Mouse (Mus musculus) layer of hippocampus, adult 18-20 months (tissue): ENCODE measurements around the gene Ly6g5b. TPM values are rescaled to one million over a fixed set of nuclear protein-coding genes. Genes with fewer than 3 reads are reported as not detected.
"Not testable (repeated sequence)": the region's sequence is repeated elsewhere in the genome, so short reads cannot be mapped to it uniquely, and the experiment has no call there.

Source experiments
- DNase-seq, 2 experiments: peaks; one replicate each; pipeline ENCODE4 v3.0.0; 2022; ENCODE audit warnings: low spot score in 2 of 2
- total RNA-seq, 2 experiments: library from RNA; stranded (reverse); gene quantifications; 2 replicates each; pipeline ENCODE4 v1.2.3; 2021

The Ly6g5b gene
- total RNA-seq, 2 experiments from 2014 or later: 0.30 to 0.56 TPM

DNA sequence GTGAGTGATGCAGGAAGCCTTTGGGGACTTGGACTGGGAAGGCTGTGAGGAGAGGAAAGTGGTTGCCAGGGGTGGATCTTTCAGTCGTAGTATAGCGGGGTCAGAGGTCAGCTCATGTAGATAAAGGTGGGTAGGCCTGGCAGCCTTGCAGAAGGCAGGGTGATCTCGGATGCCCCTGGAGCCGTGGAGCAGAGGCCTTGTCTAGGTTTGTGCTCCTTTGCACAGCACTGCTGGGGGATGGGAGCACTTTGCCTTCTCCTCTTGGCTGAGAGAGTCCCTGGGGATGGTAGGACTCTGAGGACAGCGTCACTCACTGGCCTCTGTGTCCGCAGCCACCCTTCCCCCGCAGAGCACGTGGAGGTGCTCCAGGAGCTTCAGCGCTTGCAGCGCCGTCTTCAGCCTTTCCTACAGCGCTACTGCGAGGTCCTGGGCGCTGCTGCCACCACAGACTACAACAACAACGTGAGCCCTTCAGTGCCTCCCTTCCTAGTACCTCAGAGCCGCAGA, 25.3 kb upstream of the Ly6g5b start:
- no peak for DNase-seq

DNA sequence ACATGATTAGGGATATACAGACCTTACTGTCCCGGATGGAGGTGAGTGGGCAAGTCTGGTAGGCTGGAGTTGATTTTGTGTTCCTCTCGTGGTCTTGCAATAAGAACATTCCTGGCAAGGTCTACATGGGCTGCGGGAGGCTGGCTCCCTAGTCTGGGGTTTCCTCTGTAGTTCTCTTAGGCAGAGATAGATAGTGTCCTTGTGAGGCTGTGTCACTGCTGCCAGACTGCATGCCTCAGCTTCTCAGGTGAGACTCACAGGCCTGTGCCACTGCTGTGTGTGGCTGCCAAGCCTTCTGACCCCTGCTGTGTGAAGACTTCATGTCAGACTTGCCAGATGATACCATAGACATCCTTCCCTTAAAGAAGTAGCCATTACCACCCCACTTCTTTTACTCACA, 24.0 kb upstream of the Ly6g5b start:
- DNase-seq: no peak

DNA sequence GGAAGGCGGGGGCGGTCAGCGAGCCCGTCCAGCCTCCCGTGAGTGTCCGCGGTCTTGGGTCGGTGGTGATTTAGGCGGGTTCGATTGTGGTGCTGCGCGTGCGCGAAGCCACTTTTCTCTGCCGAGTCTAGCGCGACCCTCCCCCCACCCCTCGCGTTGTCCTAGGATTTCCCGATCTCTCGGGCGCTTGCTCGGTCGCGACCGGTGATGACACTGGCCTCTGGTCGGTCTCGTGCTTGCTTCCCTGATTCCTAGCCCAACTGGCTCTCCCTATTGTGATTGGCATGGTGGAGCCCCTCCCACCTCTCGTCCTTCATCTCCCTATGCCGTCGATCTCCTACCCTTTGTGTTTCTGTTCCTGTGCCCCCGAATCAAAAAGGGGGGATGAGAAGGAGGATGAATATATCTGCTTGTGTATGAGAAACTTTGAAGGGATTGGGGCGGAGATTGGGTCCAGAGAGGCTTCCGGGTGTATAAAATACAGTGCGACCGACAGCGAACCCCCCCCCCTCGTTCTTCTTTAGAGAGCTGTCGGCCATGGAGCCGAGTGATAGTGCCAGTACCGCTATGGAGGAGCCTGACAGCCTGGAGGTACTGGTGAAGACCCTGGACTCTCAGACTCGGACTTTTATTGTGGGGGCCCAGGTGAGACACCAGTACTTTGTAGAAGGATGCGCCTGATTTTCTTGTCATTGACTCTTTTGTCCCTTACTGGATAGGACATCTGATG, 20.5 kb upstream of the Ly6g5b start:
- no peak for DNase-seq

DNA sequence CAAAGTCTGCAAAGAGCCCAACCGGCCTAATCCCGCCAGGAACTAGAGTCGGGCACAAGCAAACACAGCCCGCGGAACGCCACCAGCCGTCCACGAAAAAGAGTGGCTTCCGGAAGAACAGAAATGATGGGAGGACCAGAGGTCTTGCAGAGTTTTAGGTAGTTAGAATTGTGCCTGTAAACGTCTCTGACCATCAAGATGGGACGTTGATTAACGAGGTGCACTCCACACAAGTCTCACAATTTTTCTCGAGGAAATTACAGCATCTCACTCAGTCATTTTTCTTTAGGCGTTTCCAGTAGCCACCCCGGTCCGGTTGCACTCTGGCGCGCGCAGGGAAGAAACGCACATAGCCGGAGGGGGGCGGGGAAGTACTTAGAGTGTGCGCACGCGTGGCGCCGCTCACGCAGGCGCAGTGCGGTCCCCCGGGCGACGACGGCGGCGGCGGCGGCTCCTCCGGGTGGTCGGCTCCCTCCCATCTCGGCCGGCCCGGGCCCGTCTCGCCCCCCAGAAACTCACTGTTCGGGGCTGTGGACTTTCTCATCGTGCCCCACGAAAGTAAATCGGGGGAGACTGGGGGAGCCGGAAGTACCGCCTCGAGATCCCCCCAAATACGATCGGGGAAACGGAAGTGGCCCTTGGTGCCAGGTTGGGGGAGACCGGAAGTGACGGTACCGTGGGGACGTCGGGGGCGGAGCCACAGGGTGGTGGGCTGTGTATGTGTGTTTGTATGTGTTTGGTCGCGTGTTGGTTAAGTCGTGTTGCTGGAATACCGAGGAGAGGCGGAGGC, 19.8 kb upstream of the Ly6g5b start, which contains the start of gene Bag6:
Gene Bag6, plus strand, starts transcription at position 378 of the 790 bp plus-strand sequence.
- peak; percentile 92 to 96 for DNase-seq

DNA sequence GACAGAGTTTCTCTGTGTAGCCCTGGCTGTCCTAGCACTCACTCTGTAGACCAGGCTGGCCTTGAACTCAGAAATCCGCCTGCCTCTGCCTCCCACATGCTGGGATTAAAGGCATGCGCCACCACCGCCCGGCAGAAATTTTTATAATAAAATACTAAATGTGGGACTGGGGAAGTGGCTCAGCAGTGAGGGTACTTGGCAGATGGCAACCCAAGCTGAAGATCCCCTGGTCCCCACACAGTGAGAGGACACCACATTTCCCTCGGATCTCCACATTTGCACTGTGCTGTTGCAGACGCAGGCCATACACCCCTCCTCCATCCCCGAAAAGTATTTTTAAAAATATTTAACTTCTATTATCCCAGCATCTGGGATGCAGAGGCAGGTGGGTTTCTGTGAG, 18.3 kb upstream of the Ly6g5b start:
- no peak for DNase-seq

DNA sequence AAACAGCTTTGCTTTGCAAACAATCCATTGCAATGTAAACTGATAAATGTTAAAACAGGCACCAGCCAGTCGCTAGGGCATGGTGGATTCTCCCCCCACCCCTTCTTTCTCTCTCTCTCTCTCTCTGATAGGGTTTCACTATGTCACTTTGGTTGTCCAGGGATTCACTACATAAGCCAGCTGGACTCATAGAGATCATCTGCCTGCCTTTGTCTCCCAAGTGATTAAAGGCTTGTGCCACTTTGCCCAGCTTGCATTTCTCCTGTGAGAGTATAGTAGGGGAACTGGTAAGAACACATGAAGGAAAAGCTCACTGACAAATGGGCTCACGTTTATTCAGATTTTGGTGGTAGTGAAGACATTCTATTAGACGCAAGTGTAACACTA, 16.9 kb upstream of the Ly6g5b start:
- no peak for DNase-seq

DNA sequence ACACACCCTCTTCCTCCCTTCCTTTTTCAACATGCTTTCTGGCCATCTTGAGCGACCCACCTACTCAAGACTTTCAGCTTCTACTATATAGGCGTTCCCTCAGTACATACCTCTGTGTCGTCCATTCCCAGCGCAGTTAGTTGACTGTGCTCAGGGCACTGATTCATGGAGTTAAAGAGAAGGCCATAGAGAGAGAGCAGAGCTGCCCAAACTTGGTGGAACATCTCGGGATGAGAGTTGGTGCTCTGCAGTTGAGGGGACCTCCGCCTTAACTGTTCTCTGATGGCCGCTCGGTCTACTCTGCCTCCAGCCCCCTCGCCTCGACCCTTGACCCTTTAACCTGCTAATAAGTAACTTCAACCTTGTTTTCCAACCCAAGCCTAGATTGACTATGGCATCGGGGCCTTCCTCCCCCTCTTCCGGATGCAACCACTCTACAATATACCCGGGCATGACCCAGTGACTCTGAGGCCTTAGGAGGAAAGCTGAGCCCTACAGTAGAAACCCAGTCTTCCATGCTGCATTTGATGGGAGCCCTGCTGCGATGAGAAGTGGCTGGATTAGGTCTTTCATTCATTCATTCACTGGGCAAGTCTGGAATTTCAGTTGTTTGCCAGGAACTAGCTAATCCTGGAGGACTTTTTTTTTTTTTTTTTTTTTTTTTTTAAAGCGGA, 16.4 kb upstream of the Ly6g5b start, which contains the start of gene Apom:
Gene Apom, minus strand, starts transcription at position 551 of the 674 bp plus-strand sequence.
- DNase-seq: no peak

DNA sequence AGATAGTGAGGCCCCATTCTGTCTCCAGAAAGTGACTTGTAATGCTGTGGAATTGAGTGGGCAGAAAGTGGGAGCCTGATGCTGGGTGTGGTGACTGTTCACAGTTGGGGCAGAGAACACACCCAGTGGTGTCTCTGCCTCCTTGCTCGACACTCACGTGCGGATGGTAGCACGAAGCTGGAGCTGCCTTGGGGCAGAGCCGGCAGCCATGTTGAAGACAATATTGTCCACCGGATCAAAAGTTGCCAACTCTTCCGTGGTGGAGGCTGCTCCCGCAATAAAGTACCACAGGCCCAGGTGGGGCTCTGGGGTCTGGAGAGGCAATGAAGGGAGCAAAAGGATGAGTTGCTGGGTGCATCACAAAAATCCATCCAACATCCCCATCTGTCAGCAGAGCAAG, 15.8 kb upstream of the Ly6g5b start:
- DNase-seq: no peak

DNA sequence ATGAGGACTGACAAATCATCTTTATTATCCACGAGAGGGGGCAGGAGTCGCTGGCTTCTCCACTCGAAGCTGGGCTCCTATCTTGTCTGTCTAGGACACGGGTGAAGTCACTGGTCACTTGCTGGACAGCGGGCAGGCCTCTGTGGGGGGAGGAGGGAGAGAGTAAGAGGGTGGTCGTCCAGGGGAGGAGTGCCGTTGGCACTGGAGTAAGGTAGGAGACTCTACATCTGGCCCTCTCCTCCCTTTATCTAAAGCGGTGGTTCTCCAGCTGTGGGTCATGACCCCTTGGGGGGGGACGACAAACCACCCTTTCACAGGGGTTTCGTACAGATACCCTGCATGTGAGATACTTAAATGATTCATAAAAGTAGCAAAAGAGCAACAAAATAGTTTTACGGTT, 13.8 kb upstream of the Ly6g5b start:
- no peak for DNase-seq

DNA sequence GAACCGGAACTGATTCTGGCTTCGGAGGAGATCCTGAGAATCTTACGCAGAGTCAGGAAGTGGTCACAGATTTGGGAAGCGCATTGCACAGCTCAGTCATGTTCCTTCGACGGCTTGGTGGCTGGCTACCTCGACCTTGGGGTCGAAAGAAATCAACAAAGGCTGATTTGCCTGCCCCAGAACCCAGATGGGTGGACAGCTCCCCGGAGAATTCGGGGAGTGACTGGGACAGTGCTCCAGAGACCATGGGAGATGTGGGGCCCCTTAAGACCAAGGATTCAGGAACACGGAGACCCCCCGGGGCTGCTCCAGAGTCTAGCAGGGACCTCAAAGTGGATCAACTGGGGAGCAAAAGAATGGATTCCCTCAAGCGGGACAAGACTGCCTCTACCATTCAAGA, 11.8 kb upstream of the Ly6g5b start:
- no peak for DNase-seq

DNA sequence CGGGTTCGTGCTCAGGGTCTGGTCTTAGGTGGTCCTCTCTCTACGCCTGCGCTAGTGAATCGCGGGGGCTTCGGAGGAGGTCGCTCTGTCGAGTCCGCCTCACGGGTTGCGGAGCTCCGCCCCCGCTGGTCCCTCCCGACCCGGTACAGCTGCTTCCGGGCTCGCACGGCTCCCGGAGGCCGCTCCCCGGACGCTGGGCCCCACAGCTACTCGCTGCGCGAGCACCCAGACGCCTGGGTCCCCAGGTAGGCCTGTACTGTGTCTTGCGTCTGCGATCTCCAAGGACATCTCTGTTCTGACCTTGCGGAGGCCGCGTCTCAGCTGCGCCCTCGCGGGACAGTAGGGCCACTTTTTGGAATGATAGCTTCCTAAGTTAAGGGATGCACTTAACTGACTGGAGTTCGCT, 11.0 kb upstream of the Ly6g5b start, which contains the start of gene D17H6S53E:
Gene D17H6S53E, plus strand, starts transcription at position 168 of the 406 bp plus-strand sequence.
- DNase-seq: peak; percentile 58 to 70

DNA sequence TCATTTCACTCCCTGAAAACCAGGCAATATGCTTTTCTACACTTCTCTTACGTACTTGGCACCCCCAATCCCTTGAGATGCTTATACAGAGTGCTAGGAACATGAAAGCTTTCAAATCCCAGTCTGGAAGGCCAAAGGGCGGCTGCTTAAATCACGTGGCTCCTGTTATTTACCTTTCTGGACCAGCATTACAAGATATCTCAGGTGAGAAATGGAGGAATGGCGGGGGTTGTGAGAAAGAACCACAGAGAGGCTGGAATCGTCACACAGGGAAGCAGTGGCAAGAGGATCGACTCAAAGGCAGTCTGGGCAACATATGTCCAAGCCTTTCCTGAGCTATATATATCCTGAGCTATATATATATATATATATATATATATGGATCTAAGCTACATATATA, 10.3 kb upstream of the Ly6g5b start:
- no peak for DNase-seq

DNA sequence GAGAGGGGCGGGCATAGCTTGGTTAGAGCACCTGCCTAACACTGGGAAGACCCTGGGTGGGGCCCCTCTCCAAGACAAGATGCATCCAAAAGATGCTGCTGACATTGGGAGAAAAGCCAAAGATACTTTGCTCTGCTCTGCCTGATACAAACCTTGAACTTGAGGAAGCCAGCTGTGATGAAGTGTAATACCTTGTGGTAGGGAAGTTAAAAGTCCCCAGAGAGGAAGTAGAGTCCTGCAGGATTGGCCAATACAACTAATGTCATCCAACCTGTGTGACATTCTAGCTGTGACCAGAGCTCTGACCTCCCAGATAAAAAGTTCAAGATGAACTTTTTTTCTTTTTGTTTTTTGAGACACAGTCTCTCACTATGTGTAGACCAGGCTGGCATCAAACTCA, 9.9 kb upstream of the Ly6g5b start:
- DNase-seq: no peak

DNA sequence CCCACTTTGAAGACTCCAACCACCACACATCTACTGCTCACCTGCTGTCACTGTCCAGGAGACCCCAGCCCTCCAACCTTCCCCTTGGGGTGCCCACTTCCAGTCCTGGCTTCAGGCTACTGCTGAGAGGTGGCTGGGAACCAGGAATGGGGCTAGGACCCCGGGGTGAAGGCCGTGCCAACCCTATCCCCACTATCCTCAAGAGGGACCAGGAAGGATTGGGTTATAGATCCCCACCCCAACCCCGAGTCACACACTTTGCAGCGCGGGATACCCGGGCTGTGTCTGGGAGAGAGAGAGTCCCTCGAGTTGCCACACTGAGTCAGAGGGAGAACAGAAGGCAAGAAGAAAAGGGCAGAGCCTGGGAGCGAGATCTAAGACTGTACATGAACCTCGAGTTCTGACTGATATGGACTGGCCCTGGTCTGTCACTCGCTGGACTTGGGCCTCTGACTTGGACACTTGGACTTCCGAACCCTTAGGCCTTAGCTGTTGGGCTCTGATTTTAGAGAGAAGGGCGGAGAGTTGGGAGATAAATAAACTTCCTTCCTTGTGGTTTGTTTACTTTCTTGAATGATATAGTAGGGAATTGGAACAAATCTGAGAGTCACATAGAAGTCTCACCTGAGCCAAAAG, 9.2 kb upstream of the Ly6g5b start:
- DNase-seq: not testable (repeated sequence)

DNA sequence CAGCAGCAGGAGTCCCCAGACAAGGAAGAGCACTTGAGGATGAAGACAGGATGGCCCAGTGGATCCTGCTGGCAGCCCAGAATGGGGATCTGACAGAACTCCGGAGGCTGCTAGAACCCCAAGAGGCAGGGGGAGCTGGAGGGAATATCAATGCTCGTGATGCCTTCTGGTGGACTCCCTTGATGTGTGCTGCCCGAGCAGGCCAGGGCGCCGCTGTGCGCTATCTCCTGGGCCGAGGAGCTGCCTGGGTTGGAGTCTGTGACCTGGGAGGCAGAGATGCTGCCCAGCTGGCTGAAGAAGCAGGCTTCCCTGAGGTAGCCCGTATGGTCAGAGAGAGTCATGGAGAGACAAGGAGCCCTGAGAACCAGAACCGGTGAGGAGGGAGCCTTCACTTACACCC, 8.1 kb upstream of the Ly6g5b start:
- DNase-seq: not testable (repeated sequence)

DNA sequence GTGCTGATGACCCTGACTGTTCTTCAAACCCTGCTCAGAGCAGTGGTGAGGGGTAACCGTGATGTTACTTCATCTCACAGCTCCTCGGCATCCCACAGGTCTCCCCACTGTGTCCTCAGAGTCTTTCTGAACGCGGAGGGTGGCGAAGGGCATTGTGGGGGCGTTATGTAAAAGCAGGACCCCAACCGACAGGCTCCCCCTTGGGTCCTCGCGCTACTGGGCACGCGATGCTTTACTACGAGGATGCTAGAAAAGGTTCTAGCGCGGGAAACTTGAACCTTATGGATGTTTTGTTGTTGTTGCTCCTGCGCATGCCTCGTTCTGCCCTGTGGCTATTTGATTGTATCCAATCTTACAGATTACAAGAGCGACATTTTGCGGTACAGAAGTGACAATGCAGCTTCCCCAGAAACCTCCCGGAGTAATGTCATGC, 6.7 kb upstream of the Ly6g5b start, which contains the start of gene Csnk2b:
Gene Csnk2b, minus strand, starts transcription at position 183 of the 433 bp plus-strand sequence.
- DNase-seq: peak; percentile 62 to 85

DNA sequence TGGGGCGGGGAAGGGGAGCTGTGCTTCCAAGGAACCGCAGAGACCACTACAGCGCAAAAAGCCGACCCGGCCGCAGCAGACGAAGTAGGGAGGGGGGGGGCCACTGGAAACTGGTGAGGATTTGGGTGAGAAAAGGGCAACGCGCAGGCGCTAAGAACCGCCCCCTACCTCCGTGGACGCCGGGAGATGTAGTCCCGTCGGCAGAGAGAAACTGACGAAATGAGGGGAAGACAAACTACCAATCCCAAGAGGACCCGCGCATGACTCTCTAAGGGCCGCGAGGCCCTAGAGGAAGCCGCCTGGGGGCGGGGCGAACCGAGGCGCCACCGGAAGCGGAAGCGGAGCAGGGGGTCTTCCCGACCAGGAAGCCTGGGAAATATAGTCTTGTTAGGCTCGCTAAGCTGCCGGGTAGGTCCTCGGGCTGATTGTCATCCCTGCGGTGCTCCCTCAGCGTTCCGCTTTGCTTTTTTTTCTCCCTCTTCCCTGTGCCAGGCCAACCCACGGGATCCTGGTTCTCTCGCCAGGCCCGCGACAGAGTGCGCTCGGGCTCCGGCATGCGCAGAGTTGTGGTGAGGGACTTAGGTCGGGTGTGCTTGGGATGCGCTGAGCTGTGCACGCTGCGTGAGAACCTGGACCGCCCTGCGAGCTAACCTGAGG, 6.0 kb upstream of the Ly6g5b start, which contains the start of gene Gpank1:
Gene Gpank1, plus strand, starts transcription at position 313 of the 657 bp plus-strand sequence.
- DNase-seq: peak; percentile 98

DNA sequence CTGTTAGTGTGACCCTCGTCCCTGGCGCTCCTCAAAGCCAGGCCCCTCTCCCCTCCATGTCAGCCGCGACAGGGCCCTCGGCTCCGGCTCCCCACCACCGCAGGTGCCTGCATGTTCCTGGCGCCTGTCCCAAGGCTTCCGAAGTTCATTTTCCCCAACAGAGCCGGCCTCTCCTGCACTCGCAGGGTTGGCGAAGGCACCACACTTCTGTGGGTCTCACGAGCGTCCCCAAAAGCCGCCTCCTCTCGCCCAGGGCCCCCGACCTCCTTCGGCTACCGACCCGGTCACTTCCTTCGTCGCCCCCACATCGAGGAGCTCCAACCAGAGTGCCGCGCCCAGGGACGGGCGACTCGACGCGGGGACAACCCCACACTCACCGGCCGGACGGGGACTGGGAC, 5.5 kb upstream of the Ly6g5b start:
- peak in 1 of 2 experiments; percentile 30 for DNase-seq

DNA sequence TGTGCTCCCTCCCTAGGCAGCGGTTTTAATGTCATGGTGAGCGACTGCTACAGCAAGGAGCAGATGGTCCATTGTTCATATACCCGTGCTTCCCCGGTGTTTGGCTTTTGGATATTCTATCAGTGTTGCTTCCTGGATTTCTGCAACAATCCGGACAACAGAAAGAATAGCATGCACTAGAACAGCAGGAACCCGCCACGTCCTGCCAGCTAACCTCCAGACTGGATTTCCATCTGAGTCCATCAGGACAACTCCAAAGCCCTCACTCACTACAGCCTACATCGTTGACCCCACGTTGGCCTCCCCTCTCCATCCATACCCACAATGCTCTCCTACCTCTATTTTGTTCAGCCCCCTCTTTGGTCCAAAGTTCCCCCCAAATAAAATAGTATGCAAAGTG, 3.5 kb downstream of the Ly6g5b start:
- no peak for DNase-seq

DNA sequence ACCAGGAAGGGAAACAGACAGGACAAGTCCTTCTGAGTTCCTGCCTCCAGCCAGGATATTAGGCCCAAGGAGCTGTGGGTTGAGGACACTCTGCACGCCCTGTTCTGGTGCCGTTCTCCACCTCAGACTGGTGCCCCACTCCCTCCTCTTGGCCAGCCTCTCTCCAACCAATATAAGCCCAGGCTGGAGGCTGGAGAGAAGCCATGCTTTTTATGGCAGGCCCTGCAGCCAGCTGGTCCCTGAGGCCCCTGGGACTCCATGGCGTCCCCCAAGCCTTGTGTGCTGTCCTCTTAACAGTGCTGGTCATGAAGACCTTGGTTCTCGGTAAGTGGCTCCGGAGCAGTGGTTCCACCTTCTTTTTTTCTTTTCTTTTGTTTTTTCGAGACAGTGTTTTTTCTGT, 7.1 kb downstream of the Ly6g5b start, which contains the start of gene Ly6g5c:
Gene Ly6g5c, plus strand, starts transcription at position 183 of the 400 bp plus-strand sequence.
- no peak for DNase-seq
